Mouse (Mus musculus): ENCODE measurements around the gene Zfp367. TPM values are rescaled to one million over a fixed set of nuclear protein-coding genes. Genes with fewer than 3 reads are reported as not detected.

Gene Zfp367
- polyA plus RNA-seq, 1 experiment, result 14.9 TPM

DNA sequence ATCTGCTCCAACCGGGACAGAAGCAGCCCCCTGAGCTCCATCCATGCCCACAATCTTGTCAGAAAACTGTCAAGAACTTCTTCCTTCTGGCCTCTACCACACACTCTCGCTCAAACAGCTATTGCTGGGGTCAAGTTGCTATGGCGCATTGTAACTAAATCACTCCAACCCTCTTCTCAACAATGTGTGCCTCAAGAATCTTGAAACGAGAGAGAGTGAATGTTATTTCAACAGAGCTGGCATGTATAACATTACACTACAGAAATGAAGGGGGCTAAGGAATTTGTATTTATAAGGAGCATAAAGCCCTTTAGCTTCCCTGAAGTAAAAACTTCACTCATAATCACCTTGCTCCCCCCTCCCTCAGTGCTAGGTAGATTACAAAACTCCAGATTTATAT is 26.7 kb downstream of the Zfp367 start:
- H3K4me1 ChIP-seq (ENCODE audit: control insufficient read depth, insufficient read depth, insufficient read length, low read length), result no peaks in the 10 kb centered on the region
- no peak overlapping the region for H3K27ac ChIP-seq (replicated peaks; ENCODE audit: low read depth, low read length)
- H3K4me3 ChIP-seq (ENCODE audit: insufficient read depth, low read depth, low read length), result no peak overlapping the region

DNA sequence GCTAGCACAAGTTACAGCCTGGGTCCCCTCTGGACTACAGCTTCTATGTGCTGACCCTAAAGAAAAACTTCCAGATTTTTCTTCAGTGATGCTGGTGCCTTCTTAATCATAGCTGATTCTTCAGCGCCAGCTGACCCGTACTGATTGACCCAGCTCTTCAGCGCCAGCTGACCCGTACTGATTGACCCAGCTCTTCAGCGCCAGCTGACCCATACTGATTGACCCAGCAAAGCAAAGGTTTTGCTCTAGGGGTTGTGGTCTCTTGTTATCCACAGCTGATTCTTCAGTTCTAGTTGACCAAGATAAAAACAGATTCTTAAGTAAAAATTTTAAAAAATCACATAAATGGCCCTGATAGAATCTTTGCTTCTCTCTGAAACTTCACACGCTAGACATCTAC is 28.1 kb downstream of the Zfp367 start:
- no peak overlapping the region for H3K4me3 ChIP-seq (ENCODE audit: insufficient read depth, low read depth, low read length)
- no peaks in the 10 kb centered on the region for H3K4me1 ChIP-seq (ENCODE audit: control insufficient read depth, insufficient read depth, insufficient read length, low read length)
- no peak overlapping the region for H3K27ac ChIP-seq (replicated peaks; ENCODE audit: low read depth, low read length)

DNA sequence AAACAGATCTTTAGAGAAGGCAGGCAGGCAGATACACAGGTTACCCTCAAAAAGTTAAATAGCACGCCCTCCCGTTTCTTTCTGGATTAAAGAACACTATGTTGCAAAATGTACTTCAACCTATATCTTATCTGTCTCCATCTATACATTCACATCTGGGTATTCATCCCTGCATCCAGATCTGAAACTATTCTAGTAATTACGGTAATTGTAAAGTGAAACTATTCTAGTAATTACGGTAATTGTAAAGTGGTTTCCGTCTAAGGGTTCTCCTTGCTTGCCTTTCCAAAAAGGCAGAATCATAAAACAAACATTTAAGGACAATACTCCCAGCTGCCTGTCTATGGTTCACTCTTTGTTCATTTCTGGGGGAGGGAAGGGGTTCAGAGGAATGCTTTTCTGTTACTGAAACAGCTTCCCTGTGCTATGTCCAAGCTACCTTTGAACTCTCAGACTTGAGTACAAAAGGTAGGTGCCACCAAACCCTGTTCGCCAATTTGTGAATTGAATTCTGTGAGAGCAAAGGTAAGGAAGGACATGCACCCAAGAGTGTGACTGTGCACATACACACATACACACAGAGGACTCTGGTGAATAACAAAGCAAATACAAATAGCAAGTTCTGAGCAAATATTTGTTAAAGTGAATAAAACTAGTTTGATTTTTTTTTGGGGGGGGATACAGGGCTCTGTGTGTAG is 29.4 kb downstream of the Zfp367 start:
- no peaks in the 10 kb centered on the region for H3K4me1 ChIP-seq (ENCODE audit: control insufficient read depth, insufficient read depth, insufficient read length, low read length)
- H3K27ac ChIP-seq (replicated peaks; ENCODE audit: low read depth, low read length), result no peak overlapping the region
- H3K4me3 ChIP-seq (ENCODE audit: insufficient read depth, low read depth, low read length), result no peak overlapping the region

DNA sequence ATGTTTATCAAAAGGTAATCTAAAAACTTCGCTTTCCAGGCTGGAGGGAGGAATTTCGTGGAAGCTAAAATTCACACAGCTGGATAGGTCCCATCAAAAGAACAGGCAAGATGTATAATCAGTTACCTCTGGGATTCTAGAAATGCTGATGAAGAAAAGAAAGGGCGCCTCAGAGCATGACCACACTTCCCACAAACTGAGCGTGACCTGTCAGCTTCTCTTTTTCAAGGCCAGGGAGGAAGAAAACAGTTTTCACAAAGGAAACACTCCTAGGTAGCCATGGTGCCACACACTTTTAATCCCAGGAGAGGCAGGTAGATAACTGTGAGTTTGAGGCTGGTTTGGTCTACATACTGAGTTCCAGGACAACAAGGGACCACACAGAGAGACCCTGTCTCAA is 32.2 kb downstream of the Zfp367 start:
- Histone ChIP-seq H3K4me3 (ENCODE audit: insufficient read depth, low read depth, low read length) (no peak overlapping the region), H3K4me1 (ENCODE audit: control insufficient read depth, insufficient read depth, insufficient read length, low read length) (no peaks in the 10 kb centered on the region), H3K27ac (replicated peaks; ENCODE audit: low read depth, low read length) (no peak overlapping the region)

DNA sequence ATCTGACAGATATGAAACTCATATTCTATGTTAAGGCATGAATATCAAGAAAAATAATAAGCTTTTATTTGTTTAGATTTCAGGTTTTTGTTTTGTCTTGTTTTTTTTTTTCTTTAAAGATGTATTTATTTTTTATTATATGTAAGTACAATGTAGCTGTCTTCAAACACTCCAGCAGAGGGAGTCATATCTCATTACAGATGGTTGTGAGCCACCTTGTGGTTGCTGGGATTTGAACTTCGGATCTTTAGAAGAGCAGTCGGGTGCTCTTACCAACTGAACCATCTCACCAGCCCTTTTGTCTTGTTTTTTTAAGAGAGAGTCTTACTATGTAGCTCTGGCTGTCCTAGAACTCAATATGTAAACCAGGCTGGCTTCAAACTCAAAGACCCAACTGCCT is 35.6 kb downstream of the Zfp367 start:
- no peak overlapping the region for H3K27ac ChIP-seq (replicated peaks; ENCODE audit: low read depth, low read length)
- no peaks in the 10 kb centered on the region for H3K4me1 ChIP-seq (ENCODE audit: control insufficient read depth, insufficient read depth, insufficient read length, low read length)
- H3K4me3 ChIP-seq (ENCODE audit: insufficient read depth, low read depth, low read length), result no peak overlapping the region

DNA sequence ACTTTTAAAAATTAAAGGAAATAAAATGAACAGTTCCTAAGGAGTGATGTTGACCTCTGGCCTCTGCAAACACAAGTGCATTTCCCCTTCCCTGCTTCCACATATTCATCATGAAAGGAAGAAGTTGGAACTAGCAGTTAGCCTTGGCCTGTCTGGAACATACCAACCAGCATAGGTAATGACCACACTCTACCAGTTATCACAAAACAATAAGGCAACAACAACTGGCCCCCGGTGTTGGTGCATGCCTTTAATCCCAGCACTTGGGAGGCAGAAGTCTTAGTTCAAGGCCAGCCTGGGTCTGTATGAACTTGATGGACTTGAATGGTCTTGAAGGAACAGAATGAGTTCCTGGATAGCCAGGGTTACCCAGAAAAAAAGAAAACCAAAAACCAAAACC is 42.6 kb downstream of the Zfp367 start:
- Histone ChIP-seq H3K27ac (replicated peaks; ENCODE audit: low read depth, low read length) (no peak overlapping the region), H3K4me3 (ENCODE audit: insufficient read depth, low read depth, low read length) (no peak overlapping the region), H3K4me1 (ENCODE audit: control insufficient read depth, insufficient read depth, insufficient read length, low read length) (no peaks in the 10 kb centered on the region)

- H3K4me3 ChIP-seq (ENCODE audit: insufficient read depth, low read depth, low read length), result no peak overlapping the region
- H3K27ac ChIP-seq (replicated peaks; ENCODE audit: low read depth, low read length), result no peak overlapping the region
- H3K4me1 ChIP-seq (ENCODE audit: control insufficient read depth, insufficient read depth, insufficient read length, low read length), result no peaks in the 10 kb centered on the region
Measured at GRCm38 (mm10) chr13:64108381-64108850, 44.6 kb downstream of the Zfp367 start.

- no peaks in the 10 kb centered on the region for H3K4me1 ChIP-seq (ENCODE audit: control insufficient read depth, insufficient read depth, insufficient read length, low read length)
- no peak overlapping the region for H3K4me3 ChIP-seq (ENCODE audit: insufficient read depth, low read depth, low read length)
- no peak overlapping the region for H3K27ac ChIP-seq (replicated peaks; ENCODE audit: low read depth, low read length)
Measured at GRCm38 (mm10) chr13:64107535-64107934, 45.5 kb downstream of the Zfp367 start.

DNA sequence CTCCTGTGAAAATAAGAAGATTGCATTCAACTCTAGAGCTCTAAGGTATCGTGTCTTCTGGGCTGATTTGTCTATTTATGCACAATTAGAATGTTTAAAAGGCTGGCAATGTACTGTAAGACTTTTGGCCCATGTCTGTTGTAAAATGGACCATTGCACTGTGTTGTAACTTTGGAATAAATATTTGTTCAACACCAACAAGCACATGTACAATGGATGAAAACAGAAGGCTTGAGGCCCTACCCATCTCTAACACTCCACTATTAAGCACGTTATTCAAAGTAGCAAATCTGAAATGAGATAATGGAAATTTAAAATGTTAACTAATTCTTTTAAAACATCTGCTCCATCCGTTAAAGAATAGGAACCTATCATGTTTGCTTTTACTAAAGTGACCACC is 45.9 kb downstream of the Zfp367 start:
- Histone ChIP-seq H3K4me1 (ENCODE audit: control insufficient read depth, insufficient read depth, insufficient read length, low read length) (no peaks in the 10 kb centered on the region), H3K27ac (replicated peaks; ENCODE audit: low read depth, low read length) (no peak overlapping the region), H3K4me3 (ENCODE audit: insufficient read depth, low read depth, low read length) (no peak overlapping the region)

DNA sequence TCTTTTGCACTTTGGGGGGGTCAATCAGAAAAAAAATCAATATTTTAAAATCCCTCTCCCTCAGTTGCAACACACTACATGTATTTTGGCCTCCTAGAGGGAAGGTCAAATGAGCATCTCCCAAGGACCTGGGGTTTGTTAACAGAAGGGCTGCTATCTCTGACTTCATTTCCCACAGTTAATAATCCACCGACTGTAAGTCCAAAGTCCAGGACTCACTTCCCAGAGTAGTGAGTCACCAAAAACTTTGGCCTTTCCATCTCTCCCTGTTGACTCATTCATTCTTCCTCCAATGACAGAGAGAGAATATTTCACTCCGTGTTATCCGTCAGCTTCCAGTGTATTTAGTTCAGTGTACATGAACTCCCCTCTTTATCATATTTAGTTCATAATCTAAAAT is 47.3 kb downstream of the Zfp367 start:
- H3K4me3 ChIP-seq (ENCODE audit: insufficient read depth, low read depth, low read length), result no peak overlapping the region
- no peak overlapping the region for H3K27ac ChIP-seq (replicated peaks; ENCODE audit: low read depth, low read length)
- H3K4me1 ChIP-seq (ENCODE audit: control insufficient read depth, insufficient read depth, insufficient read length, low read length), result no peaks in the 10 kb centered on the region

DNA sequence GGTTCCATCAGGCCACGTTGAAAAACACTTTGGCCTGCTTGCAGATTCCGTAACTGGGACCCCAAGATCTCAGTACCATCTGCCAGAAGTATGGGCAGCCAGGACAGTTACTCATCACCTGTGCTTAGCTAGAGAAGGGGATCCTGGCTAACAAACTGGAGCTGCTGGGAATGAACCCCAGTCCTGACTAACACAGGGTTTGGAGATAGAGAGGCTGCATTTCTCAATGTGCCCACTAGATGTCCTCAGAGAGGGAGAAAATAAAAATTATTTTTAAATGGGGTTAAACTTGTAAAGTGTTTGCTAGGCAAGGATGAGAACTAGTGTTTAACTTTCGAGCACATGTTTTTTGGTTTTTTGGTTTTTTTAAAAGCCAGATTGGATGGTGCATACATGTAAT is 52.8 kb downstream of the Zfp367 start:
- no peaks in the 10 kb centered on the region for H3K4me1 ChIP-seq (ENCODE audit: control insufficient read depth, insufficient read depth, insufficient read length, low read length)
- no peak overlapping the region for H3K27ac ChIP-seq (replicated peaks; ENCODE audit: low read depth, low read length)
- H3K4me3 ChIP-seq (ENCODE audit: insufficient read depth, low read depth, low read length), result no peak overlapping the region

GRCm38 (mm10) chr13:64098992-64099391 is 54.0 kb downstream of the Zfp367 start:
- H3K4me1 ChIP-seq (ENCODE audit: control insufficient read depth, insufficient read depth, insufficient read length, low read length), result no peaks in the 10 kb centered on the region
- no peak overlapping the region for H3K4me3 ChIP-seq (ENCODE audit: insufficient read depth, low read depth, low read length)
- no peak overlapping the region for H3K27ac ChIP-seq (replicated peaks; ENCODE audit: low read depth, low read length)

- Histone ChIP-seq H3K4me1 (ENCODE audit: control insufficient read depth, insufficient read depth, insufficient read length, low read length) (no peaks in the 10 kb centered on the region), H3K27ac (replicated peaks; ENCODE audit: low read depth, low read length) (no peak overlapping the region), H3K4me3 (ENCODE audit: insufficient read depth, low read depth, low read length) (no peak overlapping the region)
Measured at GRCm38 (mm10) chr13:64093341-64093740, 59.7 kb downstream of the Zfp367 start.

DNA sequence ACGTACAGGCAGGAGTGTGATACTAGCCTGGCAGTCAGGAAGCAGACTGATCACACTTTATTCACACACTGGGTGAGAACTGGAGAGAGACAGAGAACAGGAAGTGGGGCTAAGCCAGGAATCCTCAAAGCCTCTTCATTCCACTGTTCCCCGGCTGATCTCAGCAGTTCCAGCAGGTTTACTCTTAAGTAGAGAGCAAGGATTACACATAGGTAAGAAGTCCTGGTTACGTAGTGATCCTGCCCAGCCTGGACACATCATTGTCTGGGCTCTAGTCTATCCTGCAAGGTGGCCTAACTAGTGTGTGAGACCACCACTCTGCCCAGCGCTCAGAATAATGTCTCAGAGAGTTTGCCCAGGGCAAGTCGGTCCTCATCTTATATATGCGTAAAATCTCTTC is 60.2 kb downstream of the Zfp367 start:
- Histone ChIP-seq H3K4me1 (ENCODE audit: control insufficient read depth, insufficient read depth, insufficient read length, low read length) (no peaks in the 10 kb centered on the region), H3K4me3 (ENCODE audit: insufficient read depth, low read depth, low read length) (no peak overlapping the region)

DNA sequence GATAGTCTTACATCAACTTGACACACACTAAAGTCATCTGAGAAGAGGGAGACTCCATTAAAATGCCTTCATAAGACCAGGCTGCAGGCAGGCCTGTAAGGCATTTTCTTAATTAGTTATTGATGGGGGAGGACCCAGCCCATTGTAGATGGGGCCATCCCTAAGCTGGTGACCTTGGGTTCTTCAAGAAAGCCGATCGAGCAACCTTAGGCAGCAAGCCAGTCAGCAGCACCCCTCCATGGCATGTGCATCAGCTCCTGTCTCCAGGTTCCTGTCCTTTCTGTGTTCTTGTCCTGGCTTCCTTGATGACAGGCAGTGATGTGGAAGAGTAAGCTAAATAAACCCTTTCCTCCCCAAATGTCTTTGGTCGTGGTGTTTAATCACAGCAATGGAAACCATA is 60.9 kb downstream of the Zfp367 start:
- Histone ChIP-seq H3K4me1 (ENCODE audit: control insufficient read depth, insufficient read depth, insufficient read length, low read length) (no peaks in the 10 kb centered on the region), H3K27ac (replicated peaks; ENCODE audit: low read depth, low read length) (no peak overlapping the region)

More for the DNA sequence above, 60.2 kb downstream of the Zfp367 start:
- no peak overlapping the region for H3K27ac ChIP-seq (replicated peaks; ENCODE audit: low read depth, low read length)

GRCm38 (mm10) chr13:64091006-64091405 is 62.0 kb downstream of the Zfp367 start:
- Histone ChIP-seq H3K4me1 (ENCODE audit: control insufficient read depth, insufficient read depth, insufficient read length, low read length) (no peaks in the 10 kb centered on the region), H3K27ac (replicated peaks; ENCODE audit: low read depth, low read length) (no peak overlapping the region), H3K4me3 (ENCODE audit: insufficient read depth, low read depth, low read length) (no peak overlapping the region)

More for the DNA sequence above, 60.9 kb downstream of the Zfp367 start:
- H3K4me3 ChIP-seq (ENCODE audit: insufficient read depth, low read depth, low read length), result no peak overlapping the region
